Mouse (Mus musculus): ENCODE measurements at regions not wholly inside any gene's neighbourhood (a gene's known extent, or its start where the extent isn't known, plus 50 kb on each side); places are given as distances from the start of the nearest gene placed in this dataset.

- 68% methylated on average over 2 of the region's 2 CpGs for WGBS
- Histone ChIP-seq H3K27ac (no peak overlapping the region), H3K9me3 (ENCODE audit: control insufficient read depth, low read length) (no peaks in the 10 kb centered on the region), H3K4me1 (replicated peaks; ENCODE audit: control insufficient read depth, insufficient read depth, low read length) (no peaks in the 10 kb centered on the region), H3K36me3 (replicated peaks; ENCODE audit: control insufficient read depth, insufficient read depth) (no peaks in the 10 kb centered on the region), H3K4me2 (replicated peaks) (no peak overlapping the region), H3K27me3 (ENCODE audit: control insufficient read depth, insufficient read depth, low read length) (no peaks in the 10 kb centered on the region), H3K4me3 (replicated peaks; ENCODE audit: low read length) (no peak overlapping the region), H3K9ac (no peak overlapping the region)
- DNase-seq (ENCODE audit: low spot score), result no peak
- no peak for ATAC-seq (ENCODE audit: low FRiP score)
Measured at GRCm38 (mm10) chrX:66524891-66525290, 124.2 kb upstream of the Slitrk2 start.

- no peaks in the 10 kb centered on the region for H3K4me1 ChIP-seq (replicated peaks; ENCODE audit: control insufficient read depth, insufficient read depth, low read length)
- no peak overlapping the region for H3K4me3 ChIP-seq (replicated peaks; ENCODE audit: low read length)
- no peaks in the 10 kb centered on the region for H3K27me3 ChIP-seq (ENCODE audit: control insufficient read depth, insufficient read depth, low read length)
- no peak for DNase-seq (ENCODE audit: low spot score)
- H3K4me2 ChIP-seq (replicated peaks), result no peak overlapping the region
- no peak overlapping the region for H3K9ac ChIP-seq
- 63% methylated on average over 3 of the region's 3 CpGs for WGBS
- H3K9me3 ChIP-seq (ENCODE audit: control insufficient read depth, low read length), result no peaks in the 10 kb centered on the region
- H3K27ac ChIP-seq, result no peak overlapping the region
- H3K36me3 ChIP-seq (replicated peaks; ENCODE audit: control insufficient read depth, insufficient read depth), result no peaks in the 10 kb centered on the region
- ATAC-seq (ENCODE audit: low FRiP score), result no peak
Measured at GRCm38 (mm10) chrX:66526842-66527623, 122.1 kb upstream of the Slitrk2 start.

- H3K36me3 ChIP-seq (replicated peaks; ENCODE audit: control insufficient read depth, insufficient read depth), result no peaks in the 10 kb centered on the region
- no peak overlapping the region for H3K27ac ChIP-seq
- no peak overlapping the region for H3K4me3 ChIP-seq (replicated peaks; ENCODE audit: low read length)
- ATAC-seq (ENCODE audit: low FRiP score) (no peak), DNase-seq (ENCODE audit: low spot score) (no peak)
- no peak overlapping the region for H3K9ac ChIP-seq
- H3K9me3 ChIP-seq (ENCODE audit: control insufficient read depth, low read length), result no peaks in the 10 kb centered on the region
- no peaks in the 10 kb centered on the region for H3K4me1 ChIP-seq (replicated peaks; ENCODE audit: control insufficient read depth, insufficient read depth, low read length)
- WGBS, result 78% methylated on average over 1 of the region's 1 CpGs
- H3K27me3 ChIP-seq (ENCODE audit: control insufficient read depth, insufficient read depth, low read length), result no peaks in the 10 kb centered on the region
- no peak overlapping the region for H3K4me2 ChIP-seq (replicated peaks)
Measured at GRCm38 (mm10) chrX:66528931-66529330, 120.2 kb upstream of the Slitrk2 start.

GRCm38 (mm10) chrX:66544002-66544520, 105.1 kb upstream of the Slitrk2 start:
- Histone ChIP-seq H3K4me1 (replicated peaks; ENCODE audit: control insufficient read depth, insufficient read depth, low read length) (no peaks in the 10 kb centered on the region), H3K4me3 (replicated peaks; ENCODE audit: low read length) (no peak overlapping the region), H3K9me3 (ENCODE audit: control insufficient read depth, low read length) (no peaks in the 10 kb centered on the region), H3K36me3 (replicated peaks; ENCODE audit: control insufficient read depth, insufficient read depth) (no peaks in the 10 kb centered on the region), H3K27me3 (ENCODE audit: control insufficient read depth, insufficient read depth, low read length) (no peaks in the 10 kb centered on the region), H3K9ac (no peak overlapping the region), H3K27ac (no peak overlapping the region), H3K4me2 (replicated peaks) (no peak overlapping the region)
- no peak for DNase-seq (ENCODE audit: low spot score)
- WGBS, result 50% methylated on average over 2 of the region's 2 CpGs
- ATAC-seq (ENCODE audit: low FRiP score), result no peak

- 37% methylated on average over 2 of the region's 2 CpGs for WGBS
- H3K4me1 ChIP-seq (replicated peaks; ENCODE audit: control insufficient read depth, insufficient read depth, low read length), result no peaks in the 10 kb centered on the region
- no peak overlapping the region for H3K4me3 ChIP-seq (replicated peaks; ENCODE audit: low read length)
- peak; percentile 27 for DNase-seq (ENCODE audit: low spot score)
- H3K9ac ChIP-seq, result no peak overlapping the region
- peak; percentile 53; the same call in 1 of the 2 replicates for ATAC-seq (ENCODE audit: low FRiP score)
- no peaks in the 10 kb centered on the region for H3K9me3 ChIP-seq (ENCODE audit: control insufficient read depth, low read length)
- no peaks in the 10 kb centered on the region for H3K36me3 ChIP-seq (replicated peaks; ENCODE audit: control insufficient read depth, insufficient read depth)
- no peak overlapping the region for H3K27ac ChIP-seq
- H3K27me3 ChIP-seq (ENCODE audit: control insufficient read depth, insufficient read depth, low read length), result no peaks in the 10 kb centered on the region
- no peak overlapping the region for H3K4me2 ChIP-seq (replicated peaks)
Measured at GRCm38 (mm10) chrX:66554539-66554938, 94.6 kb upstream of the Slitrk2 start.

Measured in hindbrain, embryonic 14.5 days (tissue).